Comparison of ENCODE assay signal across 8 mouse cellular contexts in genomic region chr16:35587866-35588465, GRCm38 (mm10). TPM values are rescaled to one million over a fixed set of nuclear protein-coding genes. Genes with fewer than 3 reads are reported as not detected.
DNase-seq lines count a peak whose midpoint lies in the region; ATAC-seq and TF ChIP-seq lines count a peak whose summit lies in the region.

No protein-coding gene starts in this region.

- H3K9ac ChIP-seq in embryonic facial prominence, embryonic 11.5 days (replicated peaks; ENCODE audit: low read length): peak overlapping the region; percentile 40
- H3K9ac ChIP-seq in intestine, postnatal 0 days (ENCODE audit: low read depth, low read length): no peak overlapping the region

- H3K4me2 ChIP-seq in embryonic facial prominence, embryonic 11.5 days (ENCODE audit: low read depth, low read length): peak overlapping the region; percentile 26
- 0 out of 2 replicates have a peak overlapping the region, but pooled peaks have one; percentile 32 for H3K4me2 ChIP-seq in intestine, postnatal 0 days (replicated peaks; ENCODE audit: low read depth)

- WGBS in embryonic facial prominence, embryonic 11.5 days: 4% methylated on average over 20 of the region's 20 CpGs
- WGBS in intestine, postnatal 0 days: 19% methylated on average over 20 of the region's 20 CpGs

- TF ChIP-seq CTCF in intestine, postnatal 0 days (IDR thresholded peaks at IDR 0.05; ENCODE audit: low read depth): no peak

- intact Hi-C loops in gastrocnemius, postnatal 36 days (cut with DNase I): no loop called here

- no peaks in the 10 kb centered on the region for H3K27me3 ChIP-seq in embryonic facial prominence, embryonic 11.5 days (ENCODE audit: control insufficient read depth, insufficient read depth, low read length)
- no peaks in the 10 kb centered on the region for H3K27me3 ChIP-seq in intestine, postnatal 0 days (replicated peaks; ENCODE audit: control insufficient read depth, insufficient read depth, low read length)

- H3K27ac ChIP-seq in embryonic facial prominence, embryonic 11.5 days (replicated peaks; ENCODE audit: low read depth, low read length): no peak overlapping the region
- no peak overlapping the region for H3K27ac ChIP-seq in intestine, postnatal 0 days (ENCODE audit: low read depth, low read length)

- no peaks in the 10 kb centered on the region for H3K36me3 ChIP-seq in embryonic facial prominence, embryonic 11.5 days (replicated peaks; ENCODE audit: control insufficient read depth, insufficient read depth, low read depth, low read length)
- no peaks in the 10 kb centered on the region for H3K36me3 ChIP-seq in intestine, postnatal 0 days (ENCODE audit: control insufficient read depth, insufficient read depth)

- no peak overlapping the region for H3K4me3 ChIP-seq in embryonic facial prominence, embryonic 11.5 days (ENCODE audit: low read depth, low read length)
- H3K4me3 ChIP-seq in intestine, postnatal 0 days (ENCODE audit: low read depth, low read length): no peak overlapping the region

- peak; percentile 50 to 61 for DNase-seq in kidney, postnatal 4 days
- DNase-seq in kidney, postnatal 14 days: no peak
- peak; percentile 68 for DNase-seq in embryonic facial prominence, embryonic 11.5 days (ENCODE audit: low spot score)
- DNase-seq in retina, embryonic 14.5 days (ENCODE audit: low spot score): peak; percentile 70
- no peak for DNase-seq in gastrocnemius, postnatal 36 days
- DNase-seq in layer of hippocampus, adult 9-10 months (ENCODE audit: low spot score): no peak

- ATAC-seq in embryonic facial prominence, embryonic 11.5 days (replicated peaks; ENCODE audit: insufficient number of reproducible peaks, low FRiP score, low TSS enrichment, low read depth): peak; percentile 73
- no peak for ATAC-seq in intestine, postnatal 0 days
- ATAC-seq in inflammation-experienced regulatory T-cells, adult 6 months: no peak

- H3K9me3 ChIP-seq in embryonic facial prominence, embryonic 11.5 days (replicated peaks; ENCODE audit: control insufficient read depth, low read length): no peaks in the 10 kb centered on the region
- no peaks in the 10 kb centered on the region for H3K9me3 ChIP-seq in intestine, postnatal 0 days (ENCODE audit: control insufficient read depth)

- H3K4me1 ChIP-seq in embryonic facial prominence, embryonic 11.5 days (ENCODE audit: control insufficient read depth, insufficient read depth, low read length): peaks cover 8% of the 10 kb centered on the region
- no peaks in the 10 kb centered on the region for H3K4me1 ChIP-seq in intestine, postnatal 0 days (replicated peaks; ENCODE audit: control insufficient read depth, insufficient read depth, low read length)

RNA-seq across cellular contexts. Expression of gene Sema5b, which starts 47.0 kb away (rescaled TPM):
- polyA plus RNA-seq in embryonic facial prominence, embryonic 11.5 days (2014; fragmentation: Nextera tagmentation; extraction: Ambion mirVana): 2.9 and 4.3 TPM in 2 replicates
- 0.90 and 0.99 TPM in 2 replicates for polyA plus RNA-seq in intestine, postnatal 0 days (2015; fragmentation: Nextera tagmentation; extraction: Ambion mirVana)
- not detected for polyA plus RNA-seq in inflammation-experienced regulatory T-cells, adult 6 months (2017; shearing (Covaris generic))
- total RNA-seq in gastrocnemius, postnatal 36 days (2021): under 1 TPM; 0.44 to 0.56 TPM

Comparison
In these comparisons a context has a peak if more than half of its experiments do, and no peak if none do; other contexts are left out.
1. DNase-seq: peak in kidney, postnatal 4 days (2 of 2), embryonic facial prominence, embryonic 11.5 days (single experiment) and retina, embryonic 14.5 days (single experiment); none in kidney, postnatal 14 days (single experiment), gastrocnemius, postnatal 36 days (0 of 2) and layer of hippocampus, adult 9-10 months (single experiment).